Mouse (Mus musculus) neural tube, embryonic 11.5 days (tissue): ENCODE measurements around the gene Gas6. TPM values are rescaled to one million over a fixed set of nuclear protein-coding genes. Genes with fewer than 3 reads are reported as not detected.

Experiments
- ATAC-seq: fragments of 200-750 bp; cut with Nextera tagmentation; 2 replicates; pipeline ENCODE4 v1.8.0; 2017; ENCODE audit warnings: moderate number of reproducible peaks, mild to moderate bottlenecking, moderate TSS enrichment, moderate library complexity; ENCODE audit not compliant: insufficient read depth, low FRiP score, low TSS enrichment
- DNase-seq: peaks from one replicate; pipeline ENCODE4 v3.0.0-alpha.2; 2015; ENCODE audit warnings: low spot score
- H3K27ac ChIP-seq: fragments of 300-500 bp; sonication (generic); 2 replicates; pipeline ENCODE4 v1.5.1; 2014; ENCODE audit warnings: low read depth, mild to moderate bottlenecking, low read length
- H3K27me3 ChIP-seq: fragments of 300-500 bp; sonication (generic); 2 replicates; pipeline ENCODE4 v1.6.1; 2014; ENCODE audit warnings: mild to moderate bottlenecking, low read length, mixed read lengths; ENCODE audit not compliant: control insufficient read depth, insufficient read depth
- H3K36me3 ChIP-seq: fragments of 300-500 bp; sonication (generic); 2 replicates; pipeline ENCODE4 v1.6.1; 2014; ENCODE audit warnings: mild to moderate bottlenecking, low read length, moderate library complexity, mixed read lengths; ENCODE audit not compliant: control insufficient read depth, insufficient read depth
- H3K4me1 ChIP-seq: fragments of 300-500 bp; sonication (generic); 2 replicates; pipeline ENCODE4 v1.6.1; 2014; ENCODE audit warnings: low read length, mixed read lengths; ENCODE audit not compliant: control insufficient read depth, insufficient read depth
- H3K4me2 ChIP-seq: fragments of 300-500 bp; sonication (generic); 2 replicates; pipeline ENCODE4 v1.6.1; 2014; ENCODE audit warnings: low read depth, mild to moderate bottlenecking, moderate library complexity
- H3K4me3 ChIP-seq: fragments of 300-500 bp; sonication (generic); 2 replicates; pipeline ENCODE4 v1.5.1; 2014; ENCODE audit warnings: low read depth, low read length
- H3K9ac ChIP-seq: fragments of 300-500 bp; sonication (generic); 2 replicates; pipeline ENCODE4 v1.6.1; 2014; ENCODE audit warnings: mild to moderate bottlenecking, low read length
- H3K9me3 ChIP-seq: fragments of 300-500 bp; sonication (generic); 2 replicates; pipeline ENCODE4 v1.6.1; 2016; ENCODE audit warnings: low read length; ENCODE audit not compliant: control insufficient read depth
- WGBS: fragments of 180-500 bp; shearing (Covaris S2); extraction: QIAGEN DNeasy Blood & Tissue Kit; methylation state at CpG from one replicate; pipeline ENCODE4 v1.1.7; 2014; 5-methylcytosine and 5-hydroxymethylcytosine counted together
- polyA plus RNA-seq: library from polyadenylated mRNA; unstranded; fragments of >200 nt; fragmentation: Nextera tagmentation; extraction: Ambion mirVana; gene quantifications from 2 replicates; pipeline ENCODE4 v1.2.1, GENCODE M21; 2014

The Gas6 gene
- polyA plus RNA-seq, 1 experiment from 2014 or later = 6.5 TPM

DNA sequence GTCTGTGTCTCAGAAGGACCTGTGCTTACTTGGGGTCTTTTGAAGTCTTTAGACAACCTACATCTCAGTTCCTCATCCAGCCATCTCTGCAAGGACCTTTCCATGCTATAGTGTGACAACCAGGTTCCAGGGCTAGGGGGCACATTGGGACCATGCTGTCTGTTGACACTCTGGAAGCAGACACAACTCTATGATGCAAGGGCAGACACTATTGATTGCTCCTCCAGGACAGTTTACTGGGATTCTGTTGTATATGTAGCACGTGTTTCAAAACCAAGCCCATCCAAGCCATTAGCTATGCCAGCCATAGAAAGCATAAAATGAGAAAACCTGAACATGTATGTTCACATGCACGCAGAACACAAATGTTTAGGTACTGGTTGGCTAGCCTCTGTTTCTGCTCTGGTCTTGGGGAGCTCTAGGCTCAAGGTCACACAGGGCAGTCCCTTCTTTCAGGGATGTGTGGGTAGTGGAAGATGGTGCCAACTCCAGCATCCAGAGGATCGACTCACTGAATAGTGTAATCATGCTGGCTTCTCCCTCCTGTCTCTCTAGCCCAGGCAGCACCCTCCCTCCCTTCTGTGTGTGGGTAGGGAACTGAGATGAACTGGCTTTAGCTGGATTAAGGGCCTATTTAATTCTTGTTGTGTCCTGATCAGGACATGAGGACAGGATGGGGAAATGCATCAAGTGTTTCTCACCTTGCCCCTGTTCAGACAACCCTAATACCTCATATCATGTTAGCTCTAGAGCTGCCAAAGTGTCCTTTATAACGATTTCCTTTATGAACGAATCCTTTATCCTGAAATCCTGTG lies 19.5 kb upstream of the Gas6 start:
- no peaks in the 10 kb centered on the region for H3K36me3 ChIP-seq
- DNase-seq (no peak), ATAC-seq (no peak)
- H3K27ac ChIP-seq = no peak overlapping the region
- no peaks in the 10 kb centered on the region for H3K27me3 ChIP-seq
- no peak overlapping the region for H3K9ac ChIP-seq
- no peak overlapping the region for H3K4me2 ChIP-seq
- no peaks in the 10 kb centered on the region for H3K4me1 ChIP-seq
- WGBS = 85% methylated on average over 5 of the region's 5 CpGs
- no peak overlapping the region for H3K4me3 ChIP-seq
- no peaks in the 10 kb centered on the region for H3K9me3 ChIP-seq

DNA sequence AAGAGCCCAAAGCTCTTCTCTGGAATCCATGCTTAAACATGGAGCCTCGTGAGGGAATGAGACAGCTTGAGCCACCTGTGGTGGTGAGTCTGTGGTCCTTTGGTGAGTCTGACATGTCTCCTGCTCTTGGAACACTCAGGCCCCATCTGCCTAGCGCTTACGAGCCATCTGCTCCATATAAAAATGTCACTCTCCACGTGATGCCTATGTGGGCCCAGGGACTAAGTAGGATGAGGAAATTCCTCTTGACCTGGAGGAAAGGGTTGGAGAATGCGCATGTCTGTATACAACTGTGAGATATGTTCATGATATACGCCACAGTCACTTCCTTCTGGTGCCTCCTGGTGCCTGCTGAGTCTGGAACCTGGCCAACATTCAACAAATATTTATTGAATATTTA lies 18.4 kb upstream of the Gas6 start:
- Histone ChIP-seq H3K4me1 (no peaks in the 10 kb centered on the region), H3K27ac (no peak overlapping the region), H3K9ac (no peak overlapping the region), H3K4me3 (no peak overlapping the region), H3K4me2 (no peak overlapping the region), H3K9me3 (no peaks in the 10 kb centered on the region), H3K27me3 (no peaks in the 10 kb centered on the region), H3K36me3 (no peaks in the 10 kb centered on the region)
- no peak for DNase-seq
- WGBS = 74% methylated on average over 6 of the region's 6 CpGs
- no peak for ATAC-seq

DNA sequence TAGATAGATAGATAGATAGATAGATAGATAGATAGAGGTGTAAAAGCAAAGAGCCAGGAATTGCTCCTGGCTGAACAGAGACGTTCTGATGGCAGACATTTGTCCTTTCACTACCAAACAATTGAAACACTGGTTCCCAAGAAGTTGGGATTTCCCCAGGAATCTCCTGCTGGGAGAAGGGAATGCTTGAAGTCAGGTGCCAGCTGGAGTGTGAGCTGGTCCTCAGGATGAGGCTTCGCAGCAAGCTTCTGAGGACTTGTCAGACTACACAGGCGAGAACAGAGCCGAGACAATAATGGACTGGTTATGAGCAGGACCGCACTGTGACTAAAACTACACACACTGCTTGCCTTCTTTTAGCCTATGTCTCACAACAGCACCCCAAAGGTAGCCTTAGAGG lies 17.7 kb upstream of the Gas6 start:
- no peaks in the 10 kb centered on the region for H3K9me3 ChIP-seq
- DNase-seq = no peak
- H3K9ac ChIP-seq = no peak overlapping the region
- 67% methylated on average over 5 of the region's 5 CpGs for WGBS
- H3K4me3 ChIP-seq = no peak overlapping the region
- no peak overlapping the region for H3K27ac ChIP-seq
- H3K4me2 ChIP-seq = no peak overlapping the region
- H3K27me3 ChIP-seq = no peaks in the 10 kb centered on the region
- ATAC-seq = no peak
- H3K4me1 ChIP-seq = no peaks in the 10 kb centered on the region
- no peaks in the 10 kb centered on the region for H3K36me3 ChIP-seq

- no peak for ATAC-seq
Observed at GRCm38 (mm10) chr8:13507284-13507937, 13.1 kb upstream of the Gas6 start.

GRCm38 (mm10) chr8:13506849-13507248 lies 12.6 kb upstream of the Gas6 start:
- no peak overlapping the region for H3K4me2 ChIP-seq
- no peak overlapping the region for H3K9ac ChIP-seq
- DNase-seq = no peak
- H3K27me3 ChIP-seq = no peaks in the 10 kb centered on the region
- H3K4me3 ChIP-seq = no peak overlapping the region
- H3K9me3 ChIP-seq = no peaks in the 10 kb centered on the region
- 66% methylated on average over 4 of the region's 4 CpGs for whole genome bisulfite sequencing
- ATAC-seq = no peak
- H3K4me1 ChIP-seq = no peaks in the 10 kb centered on the region
- no peaks in the 10 kb centered on the region for H3K36me3 ChIP-seq
- H3K27ac ChIP-seq = no peak overlapping the region

More at GRCm38 (mm10) chr8:13507284-13507937, 13.1 kb upstream of the Gas6 start:
- H3K27me3 ChIP-seq = no peaks in the 10 kb centered on the region
- no peak for DNase-seq
- no peaks in the 10 kb centered on the region for H3K4me1 ChIP-seq
- H3K4me2 ChIP-seq = no peak overlapping the region
- H3K27ac ChIP-seq = no peak overlapping the region
- no peak overlapping the region for H3K9ac ChIP-seq
- no peaks in the 10 kb centered on the region for H3K36me3 ChIP-seq
- 83% methylated on average over 3 of the region's 3 CpGs for WGBS
- H3K9me3 ChIP-seq = no peaks in the 10 kb centered on the region
- no peak overlapping the region for H3K4me3 ChIP-seq

DNA sequence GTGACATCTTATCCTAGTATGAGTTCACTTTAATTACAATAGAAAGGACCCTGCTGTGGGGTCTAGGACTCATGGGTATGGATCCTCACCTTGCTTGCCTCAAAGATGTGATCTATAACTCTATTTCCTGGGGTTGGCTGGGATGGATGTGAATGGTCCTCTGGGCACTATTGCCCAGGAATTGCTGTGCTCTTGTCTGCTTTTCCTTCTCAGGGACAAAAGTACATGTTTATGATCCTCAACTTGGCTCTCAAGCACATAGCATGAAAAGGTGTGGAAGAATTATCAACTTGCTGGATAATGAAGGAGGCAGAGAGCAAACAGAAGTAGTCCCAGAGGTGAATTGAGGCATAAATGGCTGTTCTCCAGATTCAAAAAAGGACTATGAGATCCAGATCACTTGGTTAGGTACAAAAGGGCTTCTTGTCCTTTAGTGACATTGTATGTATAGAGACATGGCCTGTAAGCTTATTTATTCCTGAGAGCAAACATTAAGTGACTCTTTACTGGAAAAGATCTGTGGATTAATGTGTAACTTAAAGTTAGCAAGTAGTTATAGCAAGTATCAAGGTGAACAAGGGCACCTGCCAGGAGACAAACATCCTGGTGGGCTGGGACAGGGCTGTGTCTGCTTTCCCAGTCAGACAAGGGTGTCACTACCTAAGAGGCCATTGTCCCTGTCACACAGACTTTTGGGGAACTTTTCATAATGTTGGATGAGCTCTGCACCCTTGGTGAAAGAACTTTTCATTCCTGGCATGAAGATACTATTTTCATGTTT lies 10.8 kb upstream of the Gas6 start:
- Histone ChIP-seq H3K9me3 (no peaks in the 10 kb centered on the region), H3K9ac (no peak overlapping the region), H3K27ac (no peak overlapping the region), H3K27me3 (no peaks in the 10 kb centered on the region), H3K4me3 (no peak overlapping the region), H3K36me3 (no peaks in the 10 kb centered on the region), H3K4me1 (no peaks in the 10 kb centered on the region), H3K4me2 (no peak overlapping the region)
- ATAC-seq (no peak), DNase-seq (no peak)

GRCm38 (mm10) chr8:13503936-13504606 lies 9.8 kb upstream of the Gas6 start:
- ATAC-seq = no peak
- DNase-seq = no peak
- H3K27me3 ChIP-seq = no peaks in the 10 kb centered on the region
- no peak overlapping the region for H3K9ac ChIP-seq
- H3K4me3 ChIP-seq = no peak overlapping the region
- no peak overlapping the region for H3K4me2 ChIP-seq
- 92% methylated on average over 8 of the region's 8 CpGs for WGBS
- H3K4me1 ChIP-seq = no peaks in the 10 kb centered on the region
- H3K9me3 ChIP-seq = no peaks in the 10 kb centered on the region
- no peaks in the 10 kb centered on the region for H3K36me3 ChIP-seq
- H3K27ac ChIP-seq = no peak overlapping the region

DNA sequence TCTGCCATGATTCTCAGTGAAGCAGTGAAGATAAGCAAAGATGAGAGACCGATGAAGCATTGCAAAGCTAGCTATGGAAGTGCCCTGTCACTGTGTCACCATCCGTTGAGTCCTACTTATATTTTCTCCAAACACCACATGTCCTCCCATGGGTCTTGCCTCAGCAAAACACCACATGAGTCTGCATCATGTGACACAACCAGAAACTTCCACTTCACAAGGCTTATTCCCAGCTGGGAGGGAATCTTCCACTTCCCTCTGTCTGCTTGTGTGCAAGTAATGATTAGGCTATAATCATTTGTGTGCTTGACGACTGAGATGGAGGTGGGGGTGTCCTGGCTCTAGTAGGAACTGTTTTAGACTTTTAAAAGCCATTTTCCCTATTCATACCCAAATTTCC lies 6.9 kb upstream of the Gas6 start:
- Histone ChIP-seq H3K9ac (no peak overlapping the region), H3K27me3 (no peaks in the 10 kb centered on the region), H3K36me3 (no peaks in the 10 kb centered on the region), H3K4me2 (no peak overlapping the region), H3K4me3 (no peak overlapping the region), H3K4me1 (no peaks in the 10 kb centered on the region), H3K9me3 (no peaks in the 10 kb centered on the region), H3K27ac (no peak overlapping the region)
- ATAC-seq (no peak), DNase-seq (no peak)
- WGBS = 81% methylated on average over 3 of the region's 3 CpGs
